In the genomic region with DNA sequence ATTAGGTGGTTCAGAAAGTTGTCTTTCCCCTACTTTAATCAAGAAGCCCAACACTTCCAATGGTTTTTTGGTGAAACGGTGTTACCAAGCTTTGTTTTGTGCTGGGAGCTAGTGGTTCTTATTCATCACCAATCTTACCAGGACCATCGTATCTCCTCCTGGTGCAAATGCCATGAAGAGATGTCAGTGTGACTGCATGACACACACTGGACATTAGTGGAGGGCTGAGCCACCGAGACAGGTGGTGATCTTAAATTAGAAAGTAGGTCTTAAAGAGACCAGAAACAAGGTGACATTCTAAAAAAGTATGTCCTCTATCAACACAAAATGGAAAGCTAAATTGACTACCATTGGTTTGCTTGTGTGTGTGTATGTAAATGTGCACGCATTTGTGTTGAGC, we compare ENCODE assay signal across 12 mouse cellular contexts. TPM values are rescaled to one million over a fixed set of nuclear protein-coding genes. Genes with fewer than 3 reads are reported as not detected.
DNase-seq lines count a peak whose midpoint lies in the region; ATAC-seq lines count a peak whose summit lies in the region.
"Had no signal": no experiment of that assay in that cellular context is flagged by ENCODE, and none has a peak within 500 bp of the region (broad histone marks: within the 10 kb centered on the region; RNA-seq: fewer than 3 reads in every experiment).

No protein-coding gene starts in this region.

- 78% methylated on average over 4 of the region's 4 CpGs for WGBS in heart, embryonic 13.5 days
- WGBS in forebrain, embryonic 15.5 days: 92% methylated on average over 4 of the region's 4 CpGs
- 87% methylated on average over 4 of the region's 4 CpGs for WGBS in midbrain, embryonic 13.5 days

- H3K27me3 ChIP-seq in heart, embryonic 13.5 days (replicated peaks): peaks cover 9% of the 10 kb centered on the region; the same call in 1 of the 2 replicates
- H3K27me3 ChIP-seq in forebrain, embryonic 15.5 days: no peaks in the 10 kb centered on the region
- 0 out of 2 replicates have a peak, but pooled peaks cover 5% of the 10 kb centered on the region for H3K27me3 ChIP-seq in midbrain, embryonic 13.5 days
- H3K27me3 ChIP-seq: lung, embryonic 15.5 days had no signal

- peaks cover 9% of the 10 kb centered on the region for H3K4me1 ChIP-seq in heart, embryonic 13.5 days
- H3K4me1 ChIP-seq in forebrain, embryonic 15.5 days: peaks cover 12% of the 10 kb centered on the region; the same call in 1 of the 2 replicates
- peaks cover 26% of the 10 kb centered on the region for H3K4me1 ChIP-seq in midbrain, embryonic 13.5 days (replicated peaks)

- H3K27ac ChIP-seq in heart, embryonic 13.5 days (replicated peaks): no peak overlapping the region
- H3K27ac ChIP-seq in forebrain, embryonic 15.5 days (replicated peaks): no peak overlapping the region
- no peak overlapping the region for H3K27ac ChIP-seq in midbrain, embryonic 13.5 days
- H3K27ac ChIP-seq: lung, embryonic 15.5 days had no signal

- DNase-seq in heart, adult 9 months (ENCODE audit: low spot score in 2 of 2): no peak
- peak; percentile 64 for DNase-seq in cerebellum, adult 9-10 months
- no peak for DNase-seq in frontal cortex, adult 2 months (ENCODE audit: extremely low spot score in 1 of 2, low spot score in 1 of 2)
- no peak for DNase-seq in c-Kit-positive CD71-positive TER-119-positive erythroid progenitor cells, embryonic 14.5 days (ENCODE audit: low spot score)
- no peak for DNase-seq in testis, postnatal 10 days (ENCODE audit: low spot score)
- DNase-seq: layer of hippocampus, adult 9-11 months; thymus, postnatal 4 days had no signal

- no peak for ATAC-seq in heart, embryonic 13.5 days (ENCODE audit: extremely low read depth, insufficient number of reproducible peaks, low FRiP score, low TSS enrichment)
- ATAC-seq in forebrain, embryonic 15.5 days (replicated peaks): no peak
- no peak for ATAC-seq in midbrain, embryonic 13.5 days
- ATAC-seq: activated CD4-positive, CD25-positive, alpha-beta regulatory T cell, adult 4 months had no signal

- peak overlapping the region; percentile 87; the same call in 1 of the 2 replicates for H3K4me3 ChIP-seq in heart, embryonic 13.5 days
- no peak overlapping the region for H3K4me3 ChIP-seq in forebrain, embryonic 15.5 days
- no peak overlapping the region; the same call in 1 of the 2 replicates for H3K4me3 ChIP-seq in midbrain, embryonic 13.5 days (replicated peaks)

- H3K4me2 ChIP-seq in heart, embryonic 13.5 days: peak overlapping the region; percentile 92
- peak overlapping the region; percentile 87 for H3K4me2 ChIP-seq in forebrain, embryonic 15.5 days (replicated peaks)
- H3K4me2 ChIP-seq in midbrain, embryonic 13.5 days (replicated peaks): peak overlapping the region; percentile 70

- no peak overlapping the region for H3K9ac ChIP-seq in heart, embryonic 13.5 days
- H3K9ac ChIP-seq in forebrain, embryonic 15.5 days (replicated peaks): no peak overlapping the region
- H3K9ac ChIP-seq in midbrain, embryonic 13.5 days (replicated peaks): no peak overlapping the region
- H3K9ac ChIP-seq: lung, embryonic 15.5 days had no signal

- no peaks in the 10 kb centered on the region for H3K36me3 ChIP-seq in heart, embryonic 13.5 days
- no peaks in the 10 kb centered on the region for H3K36me3 ChIP-seq in forebrain, embryonic 15.5 days
- H3K36me3 ChIP-seq in midbrain, embryonic 13.5 days: 0 out of 2 replicates have a peak, but pooled peaks cover 3% of the 10 kb centered on the region
- H3K36me3 ChIP-seq: lung, embryonic 15.5 days had no signal

- H3K9me3 ChIP-seq in heart, embryonic 13.5 days: no peaks in the 10 kb centered on the region
- H3K9me3 ChIP-seq in forebrain, embryonic 15.5 days: no peaks in the 10 kb centered on the region
- no peaks in the 10 kb centered on the region for H3K9me3 ChIP-seq in midbrain, embryonic 13.5 days
- H3K9me3 ChIP-seq: lung, embryonic 15.5 days had no signal

RNA-seq across cellular contexts. Expression of gene Epdr1, which starts 1.6 kb away (rescaled TPM):
- 30.5 and 35.5 TPM in 2 replicates for polyA plus RNA-seq in heart, embryonic 13.5 days (2015; fragmentation: Nextera tagmentation; extraction: Ambion mirVana)
- 24.5 and 25.1 TPM in 2 replicates for polyA plus RNA-seq in forebrain, embryonic 15.5 days (2015; fragmentation: Nextera tagmentation; extraction: Ambion mirVana)
- polyA plus RNA-seq in midbrain, embryonic 13.5 days (2015; fragmentation: Nextera tagmentation; extraction: Ambion mirVana): 16.3 and 18.2 TPM in 2 replicates
- polyA plus RNA-seq in frontal cortex, adult 2 months (2012; rRNA removed): 84.6 and 88.5 TPM in 2 replicates

RNA-seq across cellular contexts. Expression of gene Sfrp4, which starts 4.8 kb away (rescaled TPM):
- polyA plus RNA-seq in heart, embryonic 13.5 days (2015; fragmentation: Nextera tagmentation; extraction: Ambion mirVana): 0.36 and 0.49 TPM in 2 replicates
- polyA plus RNA-seq in forebrain, embryonic 15.5 days (2015; fragmentation: Nextera tagmentation; extraction: Ambion mirVana): 2.0 and 2.8 TPM in 2 replicates
- polyA plus RNA-seq in midbrain, embryonic 13.5 days (2015; fragmentation: Nextera tagmentation; extraction: Ambion mirVana): 1.7 and 1.9 TPM in 2 replicates
- 3.7 and 3.9 TPM in 2 replicates for polyA plus RNA-seq in frontal cortex, adult 2 months (2012; rRNA removed)
- polyA plus RNA-seq: activated CD4-positive, CD25-positive, alpha-beta regulatory T cell, adult 4 months had no signal
